Mouse (Mus musculus): ENCODE data around the gene Ghrhr. TPM values are rescaled to one million over a fixed set of nuclear protein-coding genes. Genes with fewer than 3 reads are reported as not detected.

Gene Ghrhr
- total and polyA plus RNA-seq, 2 experiments from 2014 or later = not detected

DNA sequence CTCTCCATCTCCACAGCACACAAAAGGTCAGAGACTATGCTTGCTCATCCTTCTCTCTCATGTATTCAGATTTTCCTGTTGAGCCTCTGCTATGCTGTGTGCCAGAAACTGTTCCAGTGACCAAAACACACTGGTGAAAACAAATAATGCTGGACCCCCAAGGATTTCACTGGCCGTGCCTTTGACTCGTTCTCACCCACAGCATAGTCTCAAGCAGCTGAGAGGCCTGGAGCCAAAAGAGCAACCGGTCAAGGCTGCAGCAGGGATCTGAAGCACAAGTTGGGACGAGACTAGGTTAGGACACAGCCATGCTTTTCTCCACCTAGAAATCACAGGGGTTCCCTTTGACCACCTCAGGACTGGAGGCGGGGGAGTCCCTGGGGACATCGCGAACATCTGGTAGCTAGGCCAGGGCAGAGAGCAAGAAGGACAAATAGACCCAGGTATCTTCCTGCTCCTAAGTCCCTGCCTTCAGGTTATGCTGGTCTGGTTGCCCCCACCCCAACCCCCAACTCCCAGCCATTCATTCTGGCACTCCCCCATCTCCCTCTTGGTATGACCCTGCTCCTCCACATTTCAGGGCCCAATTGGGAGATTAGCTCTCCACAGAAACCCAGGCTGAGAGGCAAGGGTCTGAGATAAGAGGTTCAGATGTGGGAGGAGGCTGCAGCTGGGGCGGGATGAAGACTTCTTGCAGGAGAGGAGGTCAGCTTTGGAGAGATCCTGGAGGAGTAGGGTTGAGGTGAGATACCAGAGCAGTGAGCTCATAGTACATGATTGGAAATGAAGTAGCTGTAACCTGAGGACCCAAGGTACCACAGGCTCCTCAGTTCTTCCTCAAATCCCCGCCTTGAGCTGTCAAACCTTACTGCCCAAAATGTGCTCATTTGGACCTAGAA is 27.6 kb downstream of the Ghrhr start:
- no peak for TF ChIP-seq CTCF (IDR thresholded peaks at IDR 0.05; ENCODE audit: low read depth)
- H3K9me3 ChIP-seq (ENCODE audit: low read length) = no peaks in the 10 kb centered on the region
- H3K27ac ChIP-seq (ENCODE audit: low read depth, low read length) = no peak overlapping the region
- DNase-seq (no peak), ATAC-seq (no peak)
- no peaks in the 10 kb centered on the region for H3K36me3 ChIP-seq (ENCODE audit: insufficient read depth)
- no peak overlapping the region for H3K9ac ChIP-seq
- WGBS = 82% methylated on average over 9 of the region's 9 CpGs
- no peak overlapping the region for H3K4me2 ChIP-seq (ENCODE audit: low read depth)
- no peaks in the 10 kb centered on the region for H3K27me3 ChIP-seq (ENCODE audit: insufficient read depth, low read length)
- peaks cover 6% of the 10 kb centered on the region for H3K4me1 ChIP-seq (ENCODE audit: insufficient read depth)
- no peak overlapping the region for H3K4me3 ChIP-seq (ENCODE audit: low read depth, low read length)

DNA sequence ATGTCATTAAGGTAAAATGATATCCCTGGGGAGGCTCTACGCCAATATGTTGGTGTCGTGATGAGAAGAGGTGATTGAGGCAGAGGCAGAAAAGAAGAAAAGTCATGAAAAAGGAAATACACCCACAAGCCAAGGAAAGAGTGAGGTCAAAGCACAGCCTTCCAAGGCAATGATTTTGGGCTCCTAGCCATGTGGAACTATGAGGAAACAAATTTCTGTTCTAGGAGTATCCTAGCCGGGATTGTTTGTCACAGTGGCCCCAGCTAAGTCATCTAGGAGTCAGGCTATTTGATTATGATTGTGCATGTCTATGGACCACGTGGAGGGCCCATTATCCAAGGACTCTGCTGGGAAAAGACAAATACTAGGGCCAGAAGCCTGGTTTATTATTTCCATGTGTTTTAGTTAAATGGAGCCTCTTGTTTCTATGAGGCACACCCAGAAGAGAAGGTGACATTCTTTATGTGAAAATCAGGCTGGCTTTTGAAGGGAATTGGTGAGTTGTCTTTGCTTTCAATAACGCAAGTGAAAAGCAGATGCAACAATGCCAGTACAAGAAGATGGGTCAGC is 28.4 kb downstream of the Ghrhr start:
- WGBS = 84% methylated on average over 5 of the region's 5 CpGs
- no peak overlapping the region for H3K4me2 ChIP-seq (ENCODE audit: low read depth)
- H3K36me3 ChIP-seq (ENCODE audit: insufficient read depth) = no peaks in the 10 kb centered on the region
- H3K9me3 ChIP-seq (ENCODE audit: low read length) = no peaks in the 10 kb centered on the region
- TF ChIP-seq CTCF (IDR thresholded peaks at IDR 0.05; ENCODE audit: low read depth) = no peak
- peaks cover 5% of the 10 kb centered on the region for H3K4me1 ChIP-seq (ENCODE audit: insufficient read depth)
- H3K27ac ChIP-seq (ENCODE audit: low read depth, low read length) = no peak overlapping the region
- DNase-seq (no peak), ATAC-seq (no peak)
- H3K9ac ChIP-seq = no peak overlapping the region
- no peaks in the 10 kb centered on the region for H3K27me3 ChIP-seq (ENCODE audit: insufficient read depth, low read length)
- no peak overlapping the region for H3K4me3 ChIP-seq (ENCODE audit: low read depth, low read length)

GRCm38 (mm10) chr6:55407345-55407744 is 31.2 kb downstream of the Ghrhr start:
- no peak overlapping the region for H3K4me2 ChIP-seq (ENCODE audit: low read depth)
- no peaks in the 10 kb centered on the region for H3K36me3 ChIP-seq (ENCODE audit: insufficient read depth)
- no peak overlapping the region for H3K27ac ChIP-seq (ENCODE audit: low read depth, low read length)
- H3K4me1 ChIP-seq (ENCODE audit: insufficient read depth) = no peaks in the 10 kb centered on the region
- 89% methylated on average over 4 of the region's 4 CpGs for WGBS
- H3K27me3 ChIP-seq (ENCODE audit: insufficient read depth, low read length) = no peaks in the 10 kb centered on the region
- ATAC-seq = no peak
- no peak for TF ChIP-seq CTCF (IDR thresholded peaks at IDR 0.05; ENCODE audit: low read depth)
- H3K9me3 ChIP-seq (ENCODE audit: low read length) = no peaks in the 10 kb centered on the region
- no peak overlapping the region for H3K9ac ChIP-seq
- no peak for DNase-seq
- H3K4me3 ChIP-seq (ENCODE audit: low read depth, low read length) = no peak overlapping the region

GRCm38 (mm10) chr6:55410119-55410775 is 34.2 kb downstream of the Ghrhr start:
- no peak for TF ChIP-seq CTCF (IDR thresholded peaks at IDR 0.05; ENCODE audit: low read depth)
- ATAC-seq (peak; percentile 5; the same call in 1 of the 2 replicates), DNase-seq (no peak)
- H3K9me3 ChIP-seq (ENCODE audit: low read length) = no peaks in the 10 kb centered on the region
- H3K4me2 ChIP-seq (ENCODE audit: low read depth) = no peak overlapping the region
- no peaks in the 10 kb centered on the region for H3K27me3 ChIP-seq (ENCODE audit: insufficient read depth, low read length)
- no peak overlapping the region for H3K4me3 ChIP-seq (ENCODE audit: low read depth, low read length)
- H3K27ac ChIP-seq (ENCODE audit: low read depth, low read length) = no peak overlapping the region
- 39% methylated on average over 7 of the region's 7 CpGs for WGBS
- no peaks in the 10 kb centered on the region for H3K36me3 ChIP-seq (ENCODE audit: insufficient read depth)
- H3K4me1 ChIP-seq (ENCODE audit: insufficient read depth) = no peaks in the 10 kb centered on the region
- H3K9ac ChIP-seq = no peak overlapping the region

GRCm38 (mm10) chr6:55410977-55411376 is 34.9 kb downstream of the Ghrhr start:
- Histone ChIP-seq H3K9me3 (ENCODE audit: low read length) (no peaks in the 10 kb centered on the region), H3K27me3 (ENCODE audit: insufficient read depth, low read length) (no peaks in the 10 kb centered on the region), H3K27ac (ENCODE audit: low read depth, low read length) (no peak overlapping the region), H3K9ac (no peak overlapping the region), H3K4me3 (ENCODE audit: low read depth, low read length) (no peak overlapping the region), H3K4me1 (ENCODE audit: insufficient read depth) (no peaks in the 10 kb centered on the region), H3K36me3 (ENCODE audit: insufficient read depth) (no peaks in the 10 kb centered on the region), H3K4me2 (ENCODE audit: low read depth) (no peak overlapping the region)
- WGBS = 82% methylated on average over 5 of the region's 5 CpGs
- ATAC-seq = no peak
- TF ChIP-seq CTCF (IDR thresholded peaks at IDR 0.05; ENCODE audit: low read depth) = no peak
- no peak for DNase-seq

DNA sequence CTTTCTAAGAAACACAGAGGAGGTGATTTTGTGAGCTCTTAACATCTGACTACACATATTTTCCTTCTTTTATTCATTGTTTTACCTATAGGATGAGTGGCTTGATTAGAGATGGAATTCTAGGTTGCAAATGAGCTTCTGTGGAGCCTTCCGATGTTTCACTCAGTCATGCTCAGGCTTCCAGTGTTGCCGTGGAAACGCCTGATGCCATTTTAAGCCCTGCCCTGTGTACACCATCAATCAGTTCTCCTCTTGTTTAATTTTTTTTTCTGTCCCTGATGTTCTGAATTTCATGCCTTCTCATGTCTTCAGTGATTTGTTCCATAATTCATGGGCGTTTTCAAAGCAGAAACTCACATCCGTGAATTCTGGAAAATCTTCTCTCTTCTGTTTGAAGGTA is 40.1 kb downstream of the Ghrhr start:
- 53% methylated on average over 5 of the region's 5 CpGs for WGBS
- no peak for TF ChIP-seq CTCF (IDR thresholded peaks at IDR 0.05; ENCODE audit: low read depth)
- Histone ChIP-seq H3K9me3 (ENCODE audit: low read length) (no peaks in the 10 kb centered on the region), H3K9ac (no peak overlapping the region), H3K36me3 (ENCODE audit: insufficient read depth) (no peaks in the 10 kb centered on the region), H3K4me2 (ENCODE audit: low read depth) (no peak overlapping the region), H3K27me3 (ENCODE audit: insufficient read depth, low read length) (no peaks in the 10 kb centered on the region), H3K4me1 (ENCODE audit: insufficient read depth) (peaks cover 10% of the 10 kb centered on the region), H3K4me3 (ENCODE audit: low read depth, low read length) (no peak overlapping the region), H3K27ac (ENCODE audit: low read depth, low read length) (no peak overlapping the region; the same call in 1 of the 2 replicates)
- peak; percentile 82 for ATAC-seq
- peak; percentile 59 for DNase-seq
